Mouse (Mus musculus) spleen, adult 2 months (tissue): ENCODE results near the gene Chchd1.

Source experiments
- CTCF ChIP-seq: fragments of 200-500 bp; IDR thresholded peaks from 2 replicates; pipeline ENCODE4 v1.5.1; 2011; ENCODE audit warnings: mild to moderate bottlenecking, inconsistent platforms; ENCODE audit not compliant: insufficient read depth, insufficient read length, insufficient replicate concordance; ENCODE audit errors: extremely low read depth
- POLR2A ChIP-seq: fragments of 200-500 bp; IDR thresholded peaks from 2 replicates; pipeline ENCODE4 v1.6.1; 2011; ENCODE audit warnings: low read depth, low read length, inconsistent platforms

DNA sequence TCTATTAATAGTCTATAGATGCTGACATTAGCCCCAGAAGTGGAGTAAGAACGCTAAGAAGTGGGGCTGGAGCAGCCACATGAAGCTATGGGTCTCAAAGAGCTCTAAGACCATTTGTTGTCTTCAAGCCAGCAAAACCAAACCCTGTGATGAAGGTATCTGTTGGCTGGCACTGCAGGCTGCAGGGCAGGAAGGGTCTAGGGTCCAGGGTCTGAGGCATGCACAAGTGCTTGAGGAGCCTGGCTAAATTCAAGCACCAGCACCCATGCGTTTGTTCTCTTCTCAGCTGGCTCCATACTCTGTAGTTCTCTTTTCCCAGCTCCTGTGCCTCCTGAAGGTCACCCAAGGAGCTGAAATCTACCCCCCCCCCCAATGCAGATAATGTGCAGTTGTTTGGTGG, 32.2 kb downstream of the Chchd1 start:
- TF ChIP-seq CTCF = no peak
- TF ChIP-seq POLR2A = no peak
